Mouse (Mus musculus) limb, embryonic 11.5 days (tissue): ENCODE measurements at regions not wholly inside any gene's neighbourhood (a gene's known extent, or its start where the extent isn't known, plus 50 kb on each side); places are given as distances from the start of the nearest gene placed in this dataset.
A peak's percentile ranks its signal among the peaks of the same experiment; 100 is the strongest.

Experiments used
- ATAC-seq: fragments of 200-750 bp; cut with Nextera tagmentation; 2 replicates; pipeline ENCODE4 v1.8.0; 2017; ENCODE audit warnings: low read depth; ENCODE audit not compliant: insufficient number of reproducible peaks, low FRiP score, low TSS enrichment
- DNase-seq: peaks from one replicate; pipeline ENCODE4 v3.0.0-alpha.2; 2015; ENCODE audit warnings: low spot score
- H3K27ac ChIP-seq: fragments of 300-500 bp; sonication (generic); replicated peaks from 2 replicates; pipeline ENCODE4 v1.5.1; 2014; ENCODE audit warnings: low read depth, mild to moderate bottlenecking, low read length
- H3K27me3 ChIP-seq: fragments of 300-500 bp; sonication (generic); 2 replicates; pipeline ENCODE4 v1.6.1; 2014; ENCODE audit warnings: mild to moderate bottlenecking, low read length, mixed read lengths; ENCODE audit not compliant: control insufficient read depth, insufficient read depth
- H3K36me3 ChIP-seq: fragments of 300-500 bp; sonication (generic); 2 replicates; pipeline ENCODE4 v1.6.1; 2014; ENCODE audit warnings: mild to moderate bottlenecking, low read length, moderate library complexity, mixed read lengths; ENCODE audit not compliant: control insufficient read depth, insufficient read depth
- H3K4me1 ChIP-seq: fragments of 300-500 bp; sonication (generic); 2 replicates; pipeline ENCODE4 v1.6.1; 2014; ENCODE audit warnings: low read length, mixed read lengths; ENCODE audit not compliant: control insufficient read depth, insufficient read depth
- H3K4me2 ChIP-seq: fragments of 300-500 bp; sonication (generic); 2 replicates; pipeline ENCODE4 v1.6.1; 2014; ENCODE audit warnings: low read depth, mild to moderate bottlenecking, moderate library complexity; ENCODE audit not compliant: severe bottlenecking
- H3K4me3 ChIP-seq: fragments of 300-500 bp; sonication (generic); 2 replicates; pipeline ENCODE4 v1.5.1; 2014; ENCODE audit warnings: low read depth, low read length
- H3K9ac ChIP-seq: fragments of 300-500 bp; sonication (generic); 2 replicates; pipeline ENCODE4 v1.6.1; 2014; ENCODE audit warnings: mild to moderate bottlenecking, low read length
- H3K9me3 ChIP-seq: fragments of 300-500 bp; sonication (generic); 2 replicates; pipeline ENCODE4 v1.6.1; 2016; ENCODE audit warnings: low read length; ENCODE audit not compliant: control insufficient read depth
- WGBS: fragments of 180-500 bp; shearing (Covaris S2); extraction: QIAGEN DNeasy Blood & Tissue Kit; methylation state at CpG from one replicate; pipeline ENCODE4 v1.1.7; 2014; 5-methylcytosine and 5-hydroxymethylcytosine counted together

GRCm38 (mm10) chr7:117916915-117917314 lies 199.1 kb downstream of the Rps15a start:
- Histone ChIP-seq H3K9ac (no peak overlapping the region), H3K27me3 (no peaks in the 10 kb centered on the region), H3K4me1 (no peaks in the 10 kb centered on the region), H3K36me3 (no peaks in the 10 kb centered on the region), H3K4me3 (no peak overlapping the region), H3K27ac (no peak overlapping the region), H3K4me2 (no peak overlapping the region), H3K9me3 (no peaks in the 10 kb centered on the region)
- no peak for ATAC-seq
- whole genome bisulfite sequencing = 91% methylated on average over 6 of the region's 6 CpGs
- DNase-seq = no peak

- Histone ChIP-seq H3K9ac (no peak overlapping the region), H3K36me3 (no peaks in the 10 kb centered on the region), H3K4me1 (no peaks in the 10 kb centered on the region), H3K4me3 (no peak overlapping the region), H3K27ac (no peak overlapping the region), H3K27me3 (no peaks in the 10 kb centered on the region), H3K4me2 (no peak overlapping the region), H3K9me3 (no peaks in the 10 kb centered on the region)
- DNase-seq (no peak), ATAC-seq (no peak)
- WGBS = 79% methylated on average over 3 of the region's 3 CpGs
These were observed 203.5 kb downstream of the Rps15a start for GRCm38 (mm10) chr7:117912453-117912852.

- Histone ChIP-seq H3K9me3 (no peaks in the 10 kb centered on the region), H3K36me3 (no peaks in the 10 kb centered on the region), H3K27me3 (no peaks in the 10 kb centered on the region), H3K9ac (no peak overlapping the region), H3K4me1 (no peaks in the 10 kb centered on the region), H3K27ac (no peak overlapping the region), H3K4me3 (no peak overlapping the region), H3K4me2 (no peak overlapping the region)
- 89% methylated on average over 3 of the region's 3 CpGs for WGBS
- ATAC-seq (no peak), DNase-seq (no peak)
These were observed 204.9 kb downstream of the Rps15a start for GRCm38 (mm10) chr7:117911062-117911461.

GRCm38 (mm10) chr7:117896528-117896927 lies 219.5 kb downstream of the Rps15a start:
- H3K36me3 ChIP-seq = no peaks in the 10 kb centered on the region
- no peak for DNase-seq
- H3K4me2 ChIP-seq = no peak overlapping the region
- no peaks in the 10 kb centered on the region for H3K27me3 ChIP-seq
- no peak for ATAC-seq
- H3K9me3 ChIP-seq = no peaks in the 10 kb centered on the region
- H3K27ac ChIP-seq = no peak overlapping the region
- 85% methylated on average over 2 of the region's 2 CpGs for WGBS
- H3K4me1 ChIP-seq = no peaks in the 10 kb centered on the region
- H3K4me3 ChIP-seq = no peak overlapping the region
- H3K9ac ChIP-seq = no peak overlapping the region

- H3K27me3 ChIP-seq = no peaks in the 10 kb centered on the region
- no peak overlapping the region for H3K9ac ChIP-seq
- no peak overlapping the region for H3K4me3 ChIP-seq
- no peak for DNase-seq
- H3K4me2 ChIP-seq = no peak overlapping the region
- H3K9me3 ChIP-seq = no peaks in the 10 kb centered on the region
- 75% methylated on average over 6 of the region's 6 CpGs for WGBS
- no peak overlapping the region for H3K27ac ChIP-seq
- H3K4me1 ChIP-seq = no peaks in the 10 kb centered on the region
- H3K36me3 ChIP-seq = no peaks in the 10 kb centered on the region
- no peak for ATAC-seq
These were observed 228.7 kb downstream of the Rps15a start for GRCm38 (mm10) chr7:117887288-117887687.

GRCm38 (mm10) chr7:117882803-117883202 lies 233.2 kb downstream of the Rps15a start:
- ATAC-seq = no peak
- H3K4me2 ChIP-seq = no peak overlapping the region

GRCm38 (mm10) chr7:117878903-117879302 lies 237.1 kb downstream of the Rps15a start:
- H3K4me3 ChIP-seq = no peak overlapping the region
- no peaks in the 10 kb centered on the region for H3K9me3 ChIP-seq
- H3K4me2 ChIP-seq = no peak overlapping the region
- no peaks in the 10 kb centered on the region for H3K4me1 ChIP-seq
- H3K27me3 ChIP-seq = no peaks in the 10 kb centered on the region
- WGBS = 80% methylated on average over 7 of the region's 7 CpGs
- ATAC-seq = no peak
- no peaks in the 10 kb centered on the region for H3K36me3 ChIP-seq
- no peak overlapping the region for H3K9ac ChIP-seq
- no peak for DNase-seq
- H3K27ac ChIP-seq = no peak overlapping the region

More at GRCm38 (mm10) chr7:117882803-117883202, 233.2 kb downstream of the Rps15a start:
- 5% methylated on average over 13 of the region's 13 CpGs for WGBS
- peak; percentile 89 for DNase-seq
- no peak overlapping the region for H3K4me3 ChIP-seq
- no peak overlapping the region for H3K9ac ChIP-seq
- H3K27me3 ChIP-seq = no peaks in the 10 kb centered on the region
- H3K9me3 ChIP-seq = no peaks in the 10 kb centered on the region
- H3K36me3 ChIP-seq = no peaks in the 10 kb centered on the region
- no peaks in the 10 kb centered on the region for H3K4me1 ChIP-seq
- H3K27ac ChIP-seq = no peak overlapping the region

GRCm38 (mm10) chr7:117875241-117875640 lies 240.7 kb downstream of the Rps15a start:
- no peaks in the 10 kb centered on the region for H3K9me3 ChIP-seq
- no peak overlapping the region for H3K9ac ChIP-seq
- no peaks in the 10 kb centered on the region for H3K36me3 ChIP-seq
- H3K27me3 ChIP-seq = no peaks in the 10 kb centered on the region
- H3K4me3 ChIP-seq = no peak overlapping the region
- H3K27ac ChIP-seq = no peak overlapping the region
- H3K4me2 ChIP-seq = no peak overlapping the region
- ATAC-seq (no peak), DNase-seq (no peak)
- H3K4me1 ChIP-seq = no peaks in the 10 kb centered on the region
- 91% methylated on average over 2 of the region's 2 CpGs for WGBS

GRCm38 (mm10) chr7:117859419-117859818 lies 256.6 kb downstream of the Rps15a start:
- no peaks in the 10 kb centered on the region for H3K9me3 ChIP-seq
- H3K27me3 ChIP-seq = no peaks in the 10 kb centered on the region
- H3K4me3 ChIP-seq = no peak overlapping the region
- no peaks in the 10 kb centered on the region for H3K36me3 ChIP-seq
- ATAC-seq (no peak), DNase-seq (no peak)
- no peaks in the 10 kb centered on the region for H3K4me1 ChIP-seq
- H3K4me2 ChIP-seq = no peak overlapping the region
- H3K9ac ChIP-seq = no peak overlapping the region
- H3K27ac ChIP-seq = no peak overlapping the region
- 83% methylated on average over 6 of the region's 6 CpGs for WGBS
